Mouse (Mus musculus) telencephalon, adult 2 months (tissue): ENCODE data around the gene Gnl3.

ENCODE experiments used
- DNase-seq: peaks from one replicate; pipeline ENCODE4 v3.0.0-alpha.2; 2011; ENCODE audit warnings: low read depth, low spot score

Gene Gnl3

DNA sequence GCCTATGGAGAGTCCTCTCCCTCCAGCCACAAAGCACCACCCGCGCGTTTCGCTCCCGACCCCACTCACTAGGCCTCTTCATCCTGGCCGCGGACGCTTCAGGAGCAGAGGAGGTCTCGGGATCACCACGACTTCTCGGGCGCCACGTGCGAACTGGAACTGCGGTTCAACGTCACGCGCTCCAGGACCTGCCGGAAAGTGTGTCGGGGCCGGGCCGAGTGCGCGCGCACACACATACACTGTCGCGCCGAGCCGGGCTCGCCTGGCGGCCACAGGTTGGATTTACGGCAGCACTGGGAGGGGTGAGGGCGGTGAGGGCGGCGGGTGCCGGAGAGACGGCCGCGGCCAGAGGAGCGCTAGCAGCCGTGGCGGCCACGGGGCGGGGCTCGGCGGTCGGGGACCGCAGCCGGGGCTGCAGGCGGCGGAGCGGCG, at the start of gene Gnl3, which contains the start of gene Pbrm1:
TSS of gene Gnl3 (minus strand) at position 293 of the 432 bp plus-strand sequence.
TSS of gene Pbrm1 (plus strand) at position 279 of the 432 bp plus-strand sequence.
- peak; percentile 94 for DNase-seq

DNA sequence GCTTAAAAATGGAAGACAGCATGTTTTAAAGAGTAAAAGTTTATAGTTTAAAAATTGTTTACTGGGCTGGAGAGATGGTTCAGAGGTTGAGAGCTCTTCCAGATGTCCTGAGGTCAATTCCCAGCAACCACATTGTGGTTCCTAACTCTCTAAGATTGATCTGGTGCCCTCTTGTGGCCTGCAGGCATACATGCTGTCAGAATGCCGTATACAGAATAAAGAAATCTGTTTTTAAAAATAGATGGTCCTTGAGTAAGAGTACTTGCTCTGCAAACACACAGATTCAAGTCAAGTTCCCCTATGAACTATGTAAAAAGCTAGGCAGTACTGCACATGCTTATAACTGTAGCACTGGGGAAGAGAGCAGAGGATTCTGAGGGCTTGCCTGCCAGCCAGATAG, 43.3 kb upstream of the Gnl3 start:
- no peak for DNase-seq

DNA sequence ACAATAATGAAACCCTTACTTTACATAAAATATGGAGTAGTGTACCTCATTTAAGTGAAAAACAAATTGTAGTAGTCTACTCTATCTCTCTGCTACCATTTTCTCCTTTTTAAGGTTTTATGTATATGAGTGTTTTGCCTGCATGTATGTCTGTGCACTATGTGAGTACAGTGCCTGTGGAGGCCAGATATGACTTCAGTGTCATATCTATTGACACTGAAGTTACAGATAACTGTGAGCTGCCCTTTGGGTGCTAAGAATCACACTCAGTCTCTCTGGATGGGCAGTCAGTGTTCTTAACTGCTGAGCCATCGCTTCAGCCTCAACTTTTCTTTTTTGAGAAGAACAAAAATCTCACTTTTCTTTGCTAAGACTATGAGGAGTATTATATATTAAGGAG, 26.9 kb upstream of the Gnl3 start:
- DNase-seq: no peak

DNA sequence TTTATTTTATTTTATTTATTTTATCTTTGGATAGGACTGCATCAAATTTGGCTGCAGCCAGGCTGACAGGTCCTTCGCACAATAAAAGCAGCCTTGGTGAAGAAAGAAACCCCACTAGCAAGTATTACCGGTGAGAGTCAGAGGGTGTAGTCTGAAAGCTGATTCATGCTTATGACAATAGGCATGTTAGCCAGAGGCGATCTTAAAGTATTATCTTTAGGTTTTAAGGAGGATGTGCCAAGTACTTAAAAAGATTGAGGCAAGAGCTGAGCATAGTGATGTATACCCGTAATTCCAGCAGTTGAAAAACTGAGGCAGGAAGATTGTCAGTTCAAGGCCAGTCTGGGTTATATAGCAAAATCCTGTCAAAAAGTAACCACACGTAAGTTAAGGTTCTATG, 26.3 kb upstream of the Gnl3 start:
- no peak for DNase-seq

DNA sequence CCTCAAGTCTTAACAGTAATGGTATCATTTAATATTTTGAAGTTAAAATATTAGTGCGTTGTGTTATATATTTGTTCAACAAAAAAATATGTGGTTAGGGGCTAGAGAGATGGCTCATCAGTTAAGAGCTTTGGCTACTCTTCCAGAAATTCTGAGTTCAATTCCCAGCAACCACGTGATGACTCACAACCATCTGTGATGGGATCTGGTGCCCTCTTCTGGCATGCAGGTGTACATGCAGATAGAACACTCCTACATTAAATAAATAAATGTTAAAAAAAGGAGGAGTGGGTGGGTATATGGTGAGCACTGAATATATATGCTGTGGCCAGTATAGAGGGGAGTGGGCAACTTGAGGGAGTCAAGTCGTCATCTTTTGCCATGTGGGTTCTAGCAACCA, 6.8 kb upstream of the Gnl3 start:
- DNase-seq: no peak

DNA sequence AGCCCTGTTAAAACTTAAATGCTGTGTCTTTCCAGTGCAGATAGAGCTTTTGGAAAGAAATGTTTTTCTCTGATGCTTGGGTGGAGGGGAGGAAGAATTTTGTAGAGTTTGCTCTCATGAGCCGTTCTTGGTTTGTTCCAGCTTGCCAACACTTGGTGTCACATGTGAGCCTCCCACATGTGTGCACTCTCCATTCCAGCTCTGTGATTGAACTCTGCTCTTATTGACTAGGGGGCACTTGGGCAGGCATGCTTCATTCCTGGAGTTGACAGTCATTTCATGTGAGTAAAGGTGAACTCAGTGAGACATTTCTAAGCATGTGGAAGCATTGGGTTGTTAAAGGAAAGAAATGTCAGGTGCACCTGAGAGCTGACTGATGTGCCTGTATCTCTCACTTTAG, 3.6 kb upstream of the Gnl3 start:
- DNase-seq: no peak

DNA sequence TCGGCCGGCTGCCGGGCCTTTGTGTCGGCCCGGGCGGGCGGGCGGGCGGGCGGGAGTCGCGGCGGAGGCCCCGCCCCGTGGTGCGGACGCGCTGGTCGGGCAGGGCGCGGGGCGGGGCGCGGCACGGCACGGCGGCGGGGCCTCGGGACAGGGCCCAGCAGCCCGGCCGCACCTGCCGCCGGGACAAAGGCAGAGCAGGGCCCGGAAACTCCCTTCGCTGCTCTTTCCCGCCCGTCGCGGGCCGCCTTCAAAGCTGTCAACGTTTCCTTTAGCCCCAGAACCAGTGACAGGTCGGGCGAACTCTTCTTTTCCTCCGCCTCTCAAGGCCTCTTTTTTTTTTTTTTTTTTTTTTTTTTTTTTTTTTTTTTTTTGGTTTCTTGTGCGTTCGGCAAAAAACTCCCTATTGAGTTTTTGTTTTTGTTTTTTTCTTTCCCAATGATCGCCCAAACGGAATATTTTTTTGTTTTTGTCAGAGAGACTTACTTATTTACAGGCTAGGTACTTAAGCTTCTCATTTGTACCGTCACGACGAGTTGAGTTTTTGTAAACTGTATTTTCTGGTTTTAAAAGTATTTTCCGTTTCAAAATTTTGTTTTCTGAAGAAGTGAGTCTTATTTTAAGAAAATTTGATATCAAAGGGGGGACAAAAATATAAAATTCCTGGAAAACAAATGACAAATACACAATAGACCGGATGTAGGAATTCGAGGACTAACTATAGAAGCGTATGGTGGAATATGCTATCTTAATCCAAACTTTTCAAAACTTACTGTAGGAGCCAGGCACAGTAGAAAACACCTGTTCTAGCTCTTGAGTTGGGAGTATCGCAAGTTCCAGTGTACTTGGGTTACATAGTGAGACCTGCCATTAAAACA, 616 bp upstream of the Gnl3 start:
- DNase-seq: peak; percentile 31

DNA sequence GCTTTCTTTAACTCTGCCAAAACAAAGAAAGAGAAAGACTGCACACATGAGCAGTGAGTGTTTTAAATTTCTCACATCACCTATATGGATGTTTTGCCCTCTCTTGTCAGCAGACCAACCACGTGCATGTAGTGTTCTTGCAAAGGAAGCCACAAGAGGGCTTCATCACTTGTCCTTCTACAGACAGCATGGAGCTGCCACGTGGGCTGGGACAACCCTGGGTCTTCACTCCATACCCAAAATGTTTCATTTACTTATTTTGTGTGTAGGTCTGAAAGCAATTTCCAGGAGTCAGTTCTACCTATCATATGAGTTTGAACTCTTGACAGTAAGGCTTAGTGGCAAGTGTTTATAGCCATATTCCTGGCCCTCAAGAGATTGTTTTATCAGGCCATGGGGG, 1.1 kb downstream of the Gnl3 start:
- peak; percentile 8 for DNase-seq

DNA sequence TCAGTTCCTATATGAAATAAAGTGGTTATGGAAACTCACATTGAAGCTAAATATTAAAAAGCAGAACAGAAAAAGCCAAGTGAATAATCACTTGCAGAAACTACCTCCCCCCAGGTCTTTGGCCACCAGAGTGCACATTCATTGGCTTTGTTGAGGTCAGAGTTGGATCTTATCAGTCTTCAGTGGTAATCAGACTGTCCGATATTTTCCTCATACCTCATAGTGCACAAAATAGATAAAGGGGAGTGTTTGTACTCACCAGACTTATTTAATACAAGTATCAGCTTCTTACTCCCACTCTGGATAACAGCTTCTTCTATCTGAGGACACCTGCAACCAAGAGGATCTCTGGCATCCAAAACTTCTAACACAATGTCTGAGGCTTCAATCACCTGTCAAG, 2.9 kb downstream of the Gnl3 start:
- no peak for DNase-seq

DNA sequence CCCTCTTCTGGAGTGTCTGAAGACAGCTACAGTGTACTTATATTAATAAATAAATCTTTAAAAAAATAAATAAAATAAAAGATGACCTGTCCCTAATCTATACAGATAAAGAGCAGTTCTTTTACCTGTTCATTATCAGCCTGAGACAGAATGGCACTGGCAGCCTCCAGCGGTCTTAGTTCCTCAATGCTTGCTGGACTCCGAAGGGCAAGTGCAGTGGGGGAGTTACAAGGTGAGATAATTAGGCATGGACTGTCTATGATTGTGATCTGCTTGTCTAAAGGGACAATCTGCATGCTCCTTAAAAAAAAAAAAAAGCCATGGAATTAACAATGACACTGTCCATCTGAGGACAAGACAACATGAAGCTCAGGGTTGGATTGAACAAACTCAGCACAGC, 5.0 kb downstream of the Gnl3 start:
- no peak for DNase-seq

DNA sequence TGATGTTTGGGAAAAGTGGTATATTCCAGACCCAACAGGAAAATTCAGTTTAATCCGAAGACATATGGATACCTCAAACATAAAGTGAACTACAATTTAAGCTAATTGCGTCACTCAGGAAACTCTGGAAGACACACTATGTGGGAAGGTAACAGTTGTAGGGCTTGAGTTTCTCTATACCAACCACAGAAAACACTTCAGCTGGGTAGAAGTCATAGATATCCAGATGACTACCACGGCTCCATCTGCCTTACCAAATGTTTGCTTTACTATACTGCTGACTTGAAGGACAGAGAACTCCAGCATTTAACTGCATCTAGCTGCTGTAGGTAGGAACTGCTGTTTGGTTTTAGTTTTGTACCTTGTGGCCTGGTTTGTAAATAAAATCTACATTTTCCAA, 7.4 kb downstream of the Gnl3 start:
- DNase-seq: peak; percentile 34

DNA sequence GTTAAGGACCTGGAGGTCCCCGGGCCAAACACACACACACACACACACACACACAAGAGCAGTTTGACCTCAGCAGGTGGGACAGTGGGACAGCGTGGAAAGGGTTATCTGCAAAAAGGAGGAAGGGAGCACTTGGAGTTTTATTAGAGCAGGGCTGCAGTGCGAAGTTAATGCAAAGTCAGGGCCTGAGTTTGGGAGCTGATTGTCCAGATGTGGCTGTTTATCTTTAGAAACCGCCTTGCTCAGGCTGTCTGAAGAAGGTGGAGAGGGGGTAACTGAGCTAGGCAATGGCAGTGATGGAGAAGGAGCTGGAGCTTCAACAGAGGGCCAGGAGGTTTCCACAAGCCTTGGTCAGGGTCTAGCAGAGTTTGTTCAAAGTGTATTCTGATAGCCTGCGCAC, 12.2 kb downstream of the Gnl3 start:
- no peak for DNase-seq

DNA sequence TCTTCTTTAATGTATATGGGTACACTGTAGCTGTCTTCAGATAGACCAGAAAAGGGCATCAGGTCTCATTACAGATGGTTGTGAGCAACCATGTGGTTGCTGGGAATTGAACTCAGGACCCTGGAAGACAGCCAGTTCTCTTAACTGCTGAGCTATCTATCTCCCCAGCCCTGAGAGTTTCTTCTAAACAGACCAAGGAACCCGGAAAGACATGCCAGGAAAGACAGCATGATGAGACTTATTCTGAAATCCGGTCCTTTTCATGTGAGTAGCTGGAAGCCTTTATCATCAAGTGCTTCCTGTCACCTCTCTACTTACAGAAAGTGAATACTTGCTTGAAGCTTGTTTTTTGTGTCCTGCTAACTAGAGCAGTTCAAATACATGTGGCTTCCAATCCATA, 14.4 kb downstream of the Gnl3 start:
- DNase-seq: no peak

DNA sequence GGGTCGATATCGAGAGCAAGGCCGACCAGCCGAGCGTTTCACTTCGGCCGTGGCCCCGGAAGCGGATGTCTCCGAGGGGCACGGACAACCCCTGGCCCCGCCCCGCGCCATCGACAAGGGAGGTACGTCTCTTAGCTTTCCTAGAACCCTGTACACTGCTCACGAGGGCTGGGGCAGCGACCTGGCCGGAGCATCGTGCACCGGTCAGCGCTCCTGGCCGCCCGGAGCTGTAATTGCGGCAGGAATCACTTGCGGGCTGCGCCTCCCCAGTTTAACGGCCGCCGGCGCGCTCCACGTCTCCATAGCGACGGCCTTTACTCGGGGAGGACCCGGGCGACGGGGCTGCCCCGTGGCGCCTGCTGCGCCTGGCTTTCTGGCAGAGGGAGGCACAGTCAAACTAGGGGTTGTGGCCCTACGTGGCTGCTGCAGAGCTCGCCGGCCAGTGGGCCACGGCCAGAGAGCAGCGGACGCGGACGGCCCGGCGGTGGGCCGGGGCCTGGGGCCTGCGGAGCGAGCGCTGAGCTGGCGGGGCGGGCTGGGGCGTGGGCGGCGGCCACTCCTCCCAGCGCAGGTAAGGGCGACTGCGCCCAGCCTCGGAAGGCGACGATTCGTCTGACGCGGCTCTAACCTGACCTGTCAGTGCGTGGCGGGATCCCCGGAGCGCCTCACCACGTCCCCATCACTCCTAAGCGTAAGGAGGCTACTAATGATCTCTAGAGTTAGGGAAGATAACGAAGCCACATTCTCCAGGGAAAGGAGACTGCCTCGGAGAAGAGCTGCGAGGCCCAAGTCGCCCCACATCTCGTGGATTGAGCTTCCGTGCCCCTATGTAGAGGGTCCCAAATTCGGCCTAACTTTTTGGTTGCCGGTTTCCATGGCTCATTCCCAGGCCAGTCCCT, 17.4 kb downstream of the Gnl3 start, which contains the start of the genes Glt8d1 and Spcs1:
TSS of gene Glt8d1 (plus strand) at position 94 of the 899 bp plus-strand sequence.
TSS of gene Spcs1 (minus strand) at position 366 of the 899 bp plus-strand sequence.
- DNase-seq: peak; percentile 65

DNA sequence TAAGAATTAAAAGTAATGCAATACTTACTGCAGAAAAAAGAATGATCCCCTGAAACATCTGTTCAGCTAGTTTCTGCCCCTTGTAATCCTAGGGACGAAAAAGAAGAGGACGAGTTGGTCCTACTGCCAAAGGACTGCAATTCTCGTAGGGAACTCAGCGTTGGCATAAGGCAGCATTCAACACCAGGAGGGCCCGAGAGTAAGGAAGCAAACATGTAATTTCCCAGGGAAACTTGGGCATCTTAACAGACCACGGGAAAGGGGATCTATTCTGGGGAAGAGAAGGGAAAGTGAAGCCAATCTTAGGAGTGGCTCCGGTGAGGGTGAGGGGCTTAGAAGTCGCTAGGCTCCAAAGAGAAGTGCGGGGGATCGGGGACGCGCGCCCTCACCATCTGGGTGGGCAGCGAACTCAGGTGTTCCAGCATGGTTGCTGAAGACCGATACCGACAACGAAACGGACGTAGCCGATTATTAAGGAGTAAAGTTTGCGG, 18.1 kb downstream of the Gnl3 start:
- peak; percentile 6 for DNase-seq

DNA sequence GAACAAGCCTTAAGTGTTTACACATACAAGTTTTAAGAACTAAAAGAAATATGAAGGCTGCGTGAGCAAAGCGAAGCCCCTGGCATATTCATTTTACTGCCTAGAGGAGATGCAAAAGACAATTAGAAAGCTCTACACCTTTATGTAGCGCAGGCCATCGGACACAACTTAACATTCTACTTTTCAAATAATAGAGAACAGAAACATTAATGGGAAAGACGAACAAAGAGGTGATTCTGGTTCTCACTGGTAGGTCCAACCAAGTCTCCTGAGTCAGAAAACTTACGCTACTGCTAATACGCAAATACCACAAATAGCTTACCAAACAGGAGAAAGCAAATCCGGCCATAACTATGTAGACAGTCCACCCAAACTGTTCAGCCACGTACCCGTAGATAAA, 18.6 kb downstream of the Gnl3 start:
- no peak for DNase-seq

DNA sequence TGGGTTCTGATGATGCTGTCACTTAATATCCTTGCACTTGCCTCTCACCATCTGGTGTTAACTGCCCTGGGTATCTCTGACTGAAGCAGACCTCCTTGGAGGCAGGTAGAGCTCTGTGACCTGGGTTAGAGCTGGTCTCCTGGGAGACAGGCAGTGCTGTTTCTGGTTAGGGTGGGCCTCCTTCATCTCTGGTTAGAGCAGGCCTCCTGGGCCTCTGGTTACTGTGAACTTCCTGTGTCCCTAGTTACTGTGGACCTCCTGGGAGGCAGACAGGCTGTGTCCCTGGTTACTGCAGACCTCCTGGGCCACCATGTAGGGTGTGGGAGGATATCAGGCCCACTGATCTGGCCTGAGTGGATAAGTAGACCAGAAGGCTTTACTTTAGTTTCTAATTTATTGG, 22.5 kb downstream of the Gnl3 start:
- DNase-seq: no peak

DNA sequence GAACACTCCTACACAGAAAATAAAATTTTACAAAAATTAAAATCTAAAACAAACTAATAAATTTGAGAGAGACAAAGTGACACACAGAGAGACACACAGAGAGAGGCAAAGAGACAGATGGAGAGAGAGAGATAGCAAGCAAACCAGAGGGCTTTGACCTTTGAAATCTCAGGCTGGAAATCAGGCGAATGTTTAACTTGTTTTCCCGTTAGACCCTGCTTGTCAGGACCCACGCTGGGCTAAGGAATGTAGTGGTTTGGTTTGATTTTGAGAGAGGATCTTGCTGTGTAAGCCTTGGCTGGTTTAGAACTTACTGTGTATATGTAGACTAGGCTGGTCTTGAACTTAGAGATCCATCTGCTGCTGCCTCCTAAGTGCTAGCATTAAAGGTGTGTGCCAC, 42.7 kb downstream of the Gnl3 start:
- DNase-seq: no peak

DNA sequence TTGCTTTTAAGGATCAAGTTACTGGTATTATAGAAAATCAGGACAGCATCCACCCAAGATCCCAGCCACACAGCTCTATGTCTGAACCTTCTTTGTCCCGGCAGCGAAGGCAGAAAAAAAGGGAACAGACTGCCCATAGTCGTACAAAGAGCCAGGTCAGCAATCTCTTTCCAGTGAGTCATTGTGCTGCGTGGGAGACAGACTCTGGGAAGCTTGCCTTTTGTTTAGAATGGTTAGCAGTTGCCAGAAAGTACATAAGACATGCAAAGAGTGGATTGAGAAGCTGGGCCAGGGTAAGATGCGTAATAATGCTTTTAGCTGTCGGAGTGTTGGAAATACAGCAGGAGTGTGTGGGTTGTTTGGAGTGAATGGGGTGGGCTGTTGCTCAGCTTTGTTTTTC, 44.7 kb downstream of the Gnl3 start:
- peak; percentile 87 for DNase-seq
